Mouse (Mus musculus) hindbrain, embryonic 14.5 days (tissue): Measurements from ENCODE around the gene Rsph9. TPM values are rescaled to one million over a fixed set of nuclear protein-coding genes. Genes with fewer than 3 reads are reported as not detected.

Source experiments
- ATAC-seq: fragments of 200-750 bp; cut with Nextera tagmentation; 2 replicates; pipeline ENCODE4 v1.8.0; 2017; ENCODE audit warnings: moderate number of reproducible peaks, mild to moderate bottlenecking, moderate TSS enrichment, moderate library complexity; ENCODE audit not compliant: low FRiP score
- DNase-seq: peaks from one replicate; pipeline ENCODE4 v3.0.0-alpha.2; 2015; ENCODE audit warnings: low spot score
- H3K27ac ChIP-seq: fragments of 300-500 bp; sonication (generic); 2 replicates; pipeline ENCODE4 v1.5.1; 2014; ENCODE audit warnings: mild to moderate bottlenecking, moderate library complexity
- H3K27me3 ChIP-seq: fragments of 300-500 bp; sonication (generic); 2 replicates; pipeline ENCODE4 v1.6.1; 2014; ENCODE audit warnings: mild to moderate bottlenecking, low read length, mixed read lengths; ENCODE audit not compliant: control insufficient read depth, insufficient read depth
- H3K36me3 ChIP-seq: fragments of 300-500 bp; sonication (generic); replicated peaks from 2 replicates; pipeline ENCODE4 v1.6.1; 2014; ENCODE audit not compliant: control insufficient read depth, insufficient read depth
- H3K4me1 ChIP-seq: fragments of 300-500 bp; sonication (generic); replicated peaks from 2 replicates; pipeline ENCODE4 v1.6.1; 2014; ENCODE audit warnings: antibody characterized with exemption, low read length, mixed read lengths; ENCODE audit not compliant: control insufficient read depth, insufficient read depth
- H3K4me2 ChIP-seq: fragments of 300-500 bp; sonication (generic); replicated peaks from 2 replicates; pipeline ENCODE4 v1.6.1; 2014; ENCODE audit warnings: mild to moderate bottlenecking, moderate library complexity
- H3K4me3 ChIP-seq: fragments of 300-500 bp; sonication (generic); replicated peaks from 2 replicates; pipeline ENCODE4 v1.5.1; 2014; ENCODE audit warnings: mild to moderate bottlenecking, low read length
- H3K9ac ChIP-seq: fragments of 300-500 bp; sonication (generic); 2 replicates; pipeline ENCODE4 v1.6.1; 2014
- H3K9me3 ChIP-seq: fragments of 300-500 bp; sonication (generic); 2 replicates; pipeline ENCODE4 v1.6.1; 2016; ENCODE audit warnings: low read length; ENCODE audit not compliant: control insufficient read depth
- WGBS: fragments of 180-500 bp; shearing (Covaris S2); extraction: QIAGEN DNeasy Blood & Tissue Kit; methylation state at CpG from one replicate; pipeline ENCODE4 v1.1.7; 2014; 5-methylcytosine and 5-hydroxymethylcytosine counted together
- polyA plus RNA-seq: library from polyadenylated mRNA; unstranded; fragments of >200 nt; fragmentation: Nextera tagmentation; extraction: Ambion mirVana; gene quantifications from 2 replicates; pipeline ENCODE4 v1.2.1, GENCODE M21; 2014

The Rsph9 gene
- polyA plus RNA-seq, 1 experiment from 2014 or later, result 50.3 TPM

DNA sequence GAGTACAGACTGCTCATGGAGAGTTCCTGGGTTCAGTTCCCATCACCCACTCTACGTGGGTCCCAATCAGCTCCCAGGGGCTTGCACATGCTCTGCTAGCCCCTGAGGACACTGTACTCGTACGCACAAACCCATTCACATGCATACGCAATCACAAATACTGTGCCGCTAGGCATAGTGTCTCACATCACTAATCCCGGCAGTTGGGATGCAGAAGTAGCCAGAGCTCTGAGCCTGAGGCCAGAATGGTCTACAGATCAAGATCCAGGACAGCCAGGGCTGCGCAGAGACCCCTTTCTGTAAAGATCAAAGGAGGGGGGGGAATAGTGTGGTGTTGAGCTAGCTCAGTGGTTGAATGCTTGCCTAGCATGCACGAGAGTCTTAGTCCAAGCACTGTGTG, 13.1 kb upstream of the Rsph9 start:
- WGBS, result 90% methylated on average over 8 of the region's 8 CpGs
- Histone ChIP-seq H3K9ac (no peak overlapping the region), H3K4me3 (no peak overlapping the region), H3K9me3 (no peaks in the 10 kb centered on the region), H3K4me1 (peaks cover 20% of the 10 kb centered on the region), H3K36me3 (no peaks in the 10 kb centered on the region), H3K4me2 (no peak overlapping the region), H3K27ac (no peak overlapping the region), H3K27me3 (no peaks in the 10 kb centered on the region)
- no peak for ATAC-seq
- DNase-seq, result no peak

DNA sequence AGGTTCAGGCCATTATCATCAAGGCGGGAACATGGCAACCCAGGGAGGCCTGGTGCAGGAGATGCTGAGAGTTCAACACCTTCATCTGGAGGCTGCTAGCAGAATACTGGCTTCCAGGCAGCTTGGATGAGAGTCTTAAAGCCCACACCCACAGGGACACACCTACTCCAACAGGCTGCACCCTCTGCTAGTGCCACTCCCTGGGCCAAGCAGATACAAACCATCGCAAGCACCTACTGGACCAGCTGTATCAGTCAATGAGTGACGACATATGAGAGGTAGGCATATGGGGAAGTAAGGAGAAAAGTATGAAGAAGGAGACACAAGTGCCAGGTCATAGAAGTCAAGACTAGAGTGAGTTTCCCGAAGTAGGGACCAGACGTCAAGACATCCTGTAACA, 12.7 kb upstream of the Rsph9 start:
- 91% methylated on average over 5 of the region's 5 CpGs for WGBS

DNA sequence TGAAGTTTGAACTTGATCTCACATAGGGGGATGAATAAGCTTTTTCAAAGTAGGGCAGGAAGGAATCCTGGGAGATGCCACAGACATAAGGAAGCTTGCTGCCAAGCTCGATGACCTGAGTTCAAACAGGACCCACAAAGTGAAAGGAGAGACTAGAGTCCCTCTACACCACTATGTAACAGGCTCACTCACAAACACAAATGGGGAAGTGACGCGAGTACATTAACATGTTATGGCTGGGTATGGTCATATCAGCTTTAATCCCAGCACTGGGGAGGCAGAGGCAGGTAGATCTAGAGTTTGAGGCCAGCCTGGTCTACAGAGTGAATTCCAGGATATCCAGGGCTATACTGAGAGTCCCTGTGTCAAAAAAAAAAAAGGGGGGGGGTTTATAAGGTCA, 10.3 kb upstream of the Rsph9 start:
- no peaks in the 10 kb centered on the region for H3K27me3 ChIP-seq
- no peak overlapping the region for H3K4me3 ChIP-seq
- no peak for DNase-seq
- H3K27ac ChIP-seq, result no peak overlapping the region
- peaks cover 8% of the 10 kb centered on the region for H3K4me1 ChIP-seq
- no peak for ATAC-seq
- no peak overlapping the region for H3K9ac ChIP-seq
- 99% methylated on average over 3 of the region's 3 CpGs for WGBS
- no peaks in the 10 kb centered on the region for H3K36me3 ChIP-seq
- no peak overlapping the region for H3K4me2 ChIP-seq
- no peaks in the 10 kb centered on the region for H3K9me3 ChIP-seq

More for the DNA sequence above, 12.7 kb upstream of the Rsph9 start:
- Histone ChIP-seq H3K9ac (no peak overlapping the region), H3K27me3 (no peaks in the 10 kb centered on the region), H3K4me3 (no peak overlapping the region), H3K4me1 (peaks cover 15% of the 10 kb centered on the region), H3K36me3 (no peaks in the 10 kb centered on the region), H3K27ac (no peak overlapping the region), H3K9me3 (no peaks in the 10 kb centered on the region), H3K4me2 (no peak overlapping the region)
- DNase-seq (no peak), ATAC-seq (no peak)

DNA sequence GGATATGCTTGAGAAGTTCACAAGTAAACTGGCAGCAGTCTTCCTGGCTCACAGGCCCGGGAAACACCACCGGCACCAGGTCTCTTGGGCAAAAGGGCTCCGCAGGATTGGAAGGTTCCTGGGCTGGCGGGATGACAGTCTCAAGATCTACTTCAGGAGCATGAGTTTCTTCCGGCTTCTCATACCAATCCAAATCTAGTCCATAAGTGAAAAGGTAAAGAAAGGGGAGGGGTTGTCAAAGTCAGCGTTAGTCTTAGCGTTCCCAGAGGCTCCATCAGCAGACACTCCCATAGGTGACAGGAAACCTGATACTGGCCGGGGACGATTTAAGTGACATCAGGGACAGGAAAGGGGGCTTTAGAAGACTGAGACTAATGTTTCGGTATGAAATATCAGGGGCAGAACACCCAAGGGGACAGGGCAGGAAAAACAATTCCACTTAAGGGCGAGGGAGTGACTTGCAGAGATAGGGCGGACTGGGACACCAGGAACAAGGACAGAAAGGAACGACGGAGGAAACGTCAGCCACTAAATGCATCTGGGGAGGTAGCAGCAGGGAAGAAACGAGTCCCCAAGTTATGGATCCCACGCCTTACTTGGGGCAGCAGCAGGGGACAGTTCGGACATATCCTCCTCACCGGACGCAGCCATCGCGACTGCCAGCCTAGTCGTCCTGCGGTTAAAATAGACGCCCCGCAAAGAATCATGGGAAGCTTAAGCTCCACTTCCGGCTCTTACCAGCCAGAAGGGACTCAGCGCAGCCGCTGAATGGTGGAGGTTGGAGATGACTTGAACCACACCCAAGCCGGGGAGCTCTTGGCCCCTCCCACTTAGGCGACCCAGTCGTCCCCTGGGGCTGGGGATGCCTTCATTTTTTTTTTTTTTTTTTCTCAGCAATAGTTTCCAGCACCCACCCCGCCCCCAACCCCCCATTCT, 9.1 kb upstream of the Rsph9 start, which contains the start of gene Mad2l1bp:
Gene Mad2l1bp, minus strand, starts transcription at position 707 of the 936 bp plus-strand sequence.
- ATAC-seq (peak; percentile 91), DNase-seq (peak; percentile 82)
- Histone ChIP-seq H3K4me3 (peak within 1 kb of the TSS; percentile 57), H3K4me1 (peaks cover 8% of the 10 kb centered on the region), H3K4me2 (peak within 1 kb of the TSS; percentile 95), H3K9me3 (no peaks in the 10 kb centered on the region), H3K27ac (peak within 1 kb of the TSS; percentile 44), H3K9ac (peak within 1 kb of the TSS; percentile 78), H3K36me3 (peaks cover 9% of the 10 kb centered on the region), H3K27me3 (no peaks in the 10 kb centered on the region)
- WGBS, result 10% methylated on average over 33 of the region's 33 CpGs

DNA sequence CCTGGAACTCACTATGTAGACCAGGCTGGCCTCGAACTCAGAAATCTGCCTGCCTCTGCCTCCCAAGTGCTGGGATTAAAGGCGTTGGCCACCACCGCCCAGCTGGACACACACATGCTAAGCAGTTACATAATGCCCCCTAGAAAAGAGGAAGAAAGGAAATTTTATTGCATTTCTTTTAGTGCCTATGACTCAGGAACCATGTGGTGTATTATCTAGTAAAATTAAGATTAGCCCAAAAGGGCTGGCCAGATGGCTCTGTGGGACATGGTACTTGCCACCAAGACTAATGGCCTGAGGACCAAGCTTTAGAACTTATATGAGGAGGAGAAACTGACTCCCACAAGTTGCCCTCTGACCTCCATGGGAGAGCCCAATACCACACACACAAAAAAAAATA, 4.1 kb downstream of the Rsph9 start:
- Histone ChIP-seq H3K36me3 (no peaks in the 10 kb centered on the region), H3K27ac (no peak overlapping the region), H3K4me1 (peaks cover 5% of the 10 kb centered on the region; the same call in 1 of the 2 replicates), H3K9me3 (no peaks in the 10 kb centered on the region), H3K4me2 (no peak overlapping the region), H3K27me3 (no peaks in the 10 kb centered on the region), H3K4me3 (no peak overlapping the region), H3K9ac (no peak overlapping the region)
- WGBS, result 92% methylated on average over 3 of the region's 3 CpGs
- no peak for ATAC-seq
- DNase-seq, result no peak

DNA sequence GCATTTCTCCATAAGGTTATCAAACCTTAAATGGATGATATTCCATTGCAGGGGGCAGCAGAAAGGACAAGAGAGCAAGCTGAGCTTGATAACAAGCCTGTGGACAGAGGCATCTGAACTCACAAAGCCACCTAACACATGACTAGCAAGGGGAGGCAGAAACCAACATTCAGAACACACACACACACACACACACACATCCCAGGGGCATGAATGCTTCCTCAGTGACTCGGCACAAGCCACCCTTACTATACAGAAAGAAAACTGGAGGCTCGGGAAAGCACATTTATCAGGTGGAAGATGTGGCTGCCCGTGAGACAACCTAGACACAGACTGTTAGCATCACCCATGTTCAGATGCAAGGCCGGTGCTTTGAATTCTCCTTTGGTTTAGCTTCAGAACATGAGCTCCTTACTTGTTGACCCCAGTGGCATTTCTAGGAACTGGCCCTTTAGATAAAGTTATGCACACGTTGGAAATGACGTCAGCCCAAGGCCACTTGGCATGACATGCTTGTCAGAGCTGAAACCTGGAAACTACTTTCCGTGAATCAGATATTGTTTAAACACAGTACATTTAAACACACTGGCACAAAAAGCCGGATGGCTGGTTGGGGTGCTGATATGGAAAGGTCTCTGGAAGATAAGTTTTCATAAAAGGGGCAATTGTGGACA, 5.3 kb downstream of the Rsph9 start:
- ATAC-seq (no peak), DNase-seq (no peak)
- Histone ChIP-seq H3K9me3 (no peaks in the 10 kb centered on the region), H3K27ac (no peak overlapping the region), H3K27me3 (no peaks in the 10 kb centered on the region), H3K36me3 (no peaks in the 10 kb centered on the region), H3K4me3 (no peak overlapping the region), H3K9ac (no peak overlapping the region), H3K4me2 (no peak overlapping the region), H3K4me1 (peaks cover 5% of the 10 kb centered on the region; the same call in 1 of the 2 replicates)
- WGBS, result 87% methylated on average over 8 of the region's 8 CpGs

DNA sequence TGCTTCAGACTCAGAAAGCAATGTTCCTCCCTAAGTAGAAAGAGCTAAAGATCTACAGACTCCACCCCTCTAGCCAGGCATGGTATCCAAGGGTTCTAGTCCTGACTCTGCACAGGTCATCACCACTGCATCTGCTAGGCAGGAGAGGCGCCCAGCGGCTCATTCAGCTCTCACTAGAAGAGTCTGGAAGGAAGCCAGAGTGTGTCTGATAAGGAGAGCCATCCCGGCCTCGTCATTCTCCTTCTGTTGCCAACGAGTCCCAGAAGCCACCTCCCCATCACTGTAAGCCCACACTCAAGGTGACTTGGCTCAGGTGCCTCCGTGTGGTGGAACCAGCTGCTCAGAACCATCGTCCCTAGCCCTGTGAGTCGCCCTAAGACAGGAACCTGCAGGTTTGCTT, 11.2 kb downstream of the Rsph9 start:
- WGBS, result 72% methylated on average over 8 of the region's 8 CpGs

DNA sequence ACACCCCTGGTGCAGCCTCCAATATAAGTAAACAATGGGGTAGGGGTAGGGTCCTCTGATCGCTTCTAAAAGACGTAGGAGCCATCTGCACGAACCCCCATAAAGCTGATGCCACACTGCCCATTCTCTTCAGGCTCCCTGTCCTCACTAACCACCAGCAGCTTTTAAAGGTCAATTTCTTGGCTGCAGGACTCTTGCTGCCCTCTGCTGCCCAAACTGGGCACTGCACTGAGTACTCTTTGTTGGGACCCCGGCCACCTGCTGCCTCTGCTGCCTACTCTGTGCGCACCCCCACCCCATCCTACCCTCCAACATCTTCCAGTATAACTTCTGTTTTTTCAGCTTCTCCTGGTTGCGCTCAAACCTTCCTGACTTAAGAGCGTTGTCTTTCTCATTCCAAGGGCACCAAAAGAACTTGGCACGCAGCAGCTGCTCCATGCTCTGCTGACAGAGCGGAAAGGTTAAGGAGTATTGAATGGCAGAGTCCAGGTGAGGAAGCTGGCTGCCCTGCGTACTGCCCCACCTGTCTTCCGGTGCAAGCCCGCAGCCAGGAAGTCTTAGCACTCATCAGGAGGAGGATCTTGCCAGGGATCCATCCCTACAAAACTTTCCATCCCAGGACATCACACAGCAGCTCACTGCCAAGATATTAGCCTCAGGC, 11.8 kb downstream of the Rsph9 start:
- Histone ChIP-seq H3K9ac (no peak overlapping the region), H3K4me3 (no peak overlapping the region), H3K36me3 (peaks cover 32% of the 10 kb centered on the region), H3K4me2 (no peak overlapping the region), H3K27ac (no peak overlapping the region), H3K4me1 (no peaks in the 10 kb centered on the region), H3K27me3 (no peaks in the 10 kb centered on the region), H3K9me3 (no peaks in the 10 kb centered on the region)
- ATAC-seq (peak; percentile 54; the same call in 1 of the 2 replicates), DNase-seq (peak; percentile 85)
- WGBS, result 14% methylated on average over 12 of the region's 12 CpGs

More for the DNA sequence above, 11.2 kb downstream of the Rsph9 start:
- DNase-seq (no peak), ATAC-seq (0 out of 2 replicates have a peak, but pooled peaks have one; percentile 16)
- Histone ChIP-seq H3K27ac (no peak overlapping the region), H3K4me1 (no peaks in the 10 kb centered on the region), H3K27me3 (no peaks in the 10 kb centered on the region), H3K36me3 (peaks cover 25% of the 10 kb centered on the region), H3K9me3 (no peaks in the 10 kb centered on the region), H3K9ac (no peak overlapping the region), H3K4me2 (no peak overlapping the region), H3K4me3 (no peak overlapping the region)
